Mouse (Mus musculus) embryo, embryonic 10 days (tissue): Measurements from ENCODE around the gene Scoc.
"Not testable (repeated sequence)": the region's sequence is repeated elsewhere in the genome, so short reads cannot be mapped to it uniquely, and the experiment has no call there.

Experiments used
- DNase-seq: peaks from one replicate; pipeline ENCODE4 v3.0.0-alpha.2; 2015; ENCODE audit warnings: low spot score

Scoc gene

DNA sequence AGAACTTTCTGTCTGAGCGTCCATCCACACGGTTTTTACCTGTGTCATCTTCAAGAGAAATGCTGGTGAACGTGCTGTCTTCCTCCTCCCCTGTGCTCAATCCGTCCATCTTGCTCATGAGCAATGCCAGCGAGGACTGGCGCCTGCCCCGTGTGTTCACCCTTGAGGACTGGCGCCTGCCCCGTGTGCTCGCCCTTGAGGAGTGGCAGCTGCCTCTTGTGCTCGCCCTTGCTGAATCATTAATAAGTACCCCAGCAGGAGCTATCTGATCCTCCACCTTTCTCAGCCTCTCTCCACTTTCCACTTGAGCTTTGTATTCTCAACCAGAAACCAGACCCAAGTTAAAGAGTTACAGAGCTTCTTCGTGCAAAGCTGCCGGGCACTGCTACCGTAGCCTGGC lies at the start of gene Scoc:
Scoc (minus strand) TSS at position 170 of the 400 bp plus-strand sequence.
- DNase-seq, result no peak

DNA sequence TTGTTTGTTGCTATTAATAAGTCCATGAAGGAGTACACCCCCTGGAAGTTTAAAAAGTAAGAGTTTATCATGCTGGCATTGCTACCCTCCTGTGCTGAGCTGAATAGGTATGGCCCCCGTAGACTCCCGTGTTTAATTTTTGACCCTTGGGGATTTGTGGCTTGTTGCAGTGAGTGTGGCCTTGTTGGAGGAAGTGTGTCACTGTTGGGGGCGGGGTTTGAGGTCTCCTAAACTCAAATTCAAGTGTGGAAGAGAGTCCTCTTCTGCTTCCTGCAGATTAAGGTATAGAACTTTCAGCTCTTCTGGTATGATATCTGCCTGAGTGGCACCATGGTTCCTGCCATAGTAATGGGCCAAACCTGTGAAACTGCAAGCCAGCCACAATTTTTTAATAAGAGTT lies 1.4 kb upstream of the Scoc start:
- no peak for DNase-seq

DNA sequence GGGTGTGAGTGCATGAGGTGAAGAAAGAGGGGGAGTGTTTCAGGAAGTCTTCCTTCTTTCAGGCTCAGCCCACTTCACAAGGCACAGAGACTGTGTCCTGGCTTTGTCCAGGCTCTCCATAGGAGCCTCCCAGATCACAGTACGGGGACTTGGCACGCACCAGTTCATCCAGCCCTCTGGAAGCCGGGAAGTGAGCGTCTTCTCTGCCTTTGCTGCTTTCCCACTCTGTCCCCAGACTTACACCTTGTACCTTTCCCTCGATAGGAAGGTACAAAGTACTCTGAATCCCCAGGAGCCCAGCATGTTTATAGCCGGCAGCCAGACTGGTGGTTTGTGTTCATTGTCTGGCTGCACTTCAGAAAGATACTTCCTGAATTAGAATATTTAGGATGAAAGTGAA lies 1.1 kb downstream of the Scoc start:
- no peak for DNase-seq

DNA sequence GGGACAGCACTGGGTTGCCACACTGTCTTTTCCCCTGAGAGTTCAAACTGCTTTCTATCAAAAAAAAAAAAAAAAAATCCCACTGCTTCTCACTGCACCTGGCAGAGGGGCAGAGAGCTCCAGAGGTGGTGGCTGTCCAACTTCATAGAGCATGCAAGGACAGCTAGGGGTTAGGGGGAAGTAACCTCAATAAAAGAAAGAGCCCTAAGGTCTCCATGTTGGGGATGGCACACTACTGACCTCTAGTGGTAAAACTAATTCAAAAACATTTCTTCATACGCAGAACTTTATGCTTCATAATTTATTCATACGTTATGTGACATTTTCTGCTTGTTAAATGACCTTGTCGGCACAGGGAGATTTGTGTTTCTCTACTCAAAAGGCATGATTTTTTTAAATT lies 7.1 kb downstream of the Scoc start:
- peak; percentile 61 for DNase-seq

GRCm38 (mm10) chr8:83449960-83450359 lies 8.2 kb downstream of the Scoc start:
- peak; percentile 58 for DNase-seq

DNA sequence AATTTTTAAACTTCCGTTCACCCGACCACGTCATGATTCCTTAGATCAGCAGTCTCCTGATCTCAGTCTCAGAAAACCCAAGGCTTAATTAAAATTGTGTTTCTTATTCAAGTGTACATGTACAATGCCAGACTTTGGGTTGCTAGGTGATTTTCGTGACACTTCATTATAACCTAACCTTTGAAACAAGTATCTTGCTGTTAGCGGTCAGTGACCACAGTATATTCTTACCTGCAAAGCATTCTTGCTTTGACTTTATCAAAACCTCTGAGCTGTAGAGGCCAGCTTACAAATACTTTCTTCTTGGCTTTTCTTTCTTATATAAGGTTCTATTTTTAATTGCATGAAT lies 15.2 kb downstream of the Scoc start:
- DNase-seq, result no peak

- peak; percentile 99 for DNase-seq
Measured at GRCm38 (mm10) chr8:83442243-83443051, 15.7 kb downstream of the Scoc start.

GRCm38 (mm10) chr8:83441656-83442242 lies 16.4 kb downstream of the Scoc start:
- DNase-seq, result peak; percentile 54

GRCm38 (mm10) chr8:83437077-83437476 lies 21.1 kb downstream of the Scoc start:
- no peak for DNase-seq

GRCm38 (mm10) chr8:83429071-83429524 lies 29.1 kb downstream of the Scoc start:
- DNase-seq, result no peak

DNA sequence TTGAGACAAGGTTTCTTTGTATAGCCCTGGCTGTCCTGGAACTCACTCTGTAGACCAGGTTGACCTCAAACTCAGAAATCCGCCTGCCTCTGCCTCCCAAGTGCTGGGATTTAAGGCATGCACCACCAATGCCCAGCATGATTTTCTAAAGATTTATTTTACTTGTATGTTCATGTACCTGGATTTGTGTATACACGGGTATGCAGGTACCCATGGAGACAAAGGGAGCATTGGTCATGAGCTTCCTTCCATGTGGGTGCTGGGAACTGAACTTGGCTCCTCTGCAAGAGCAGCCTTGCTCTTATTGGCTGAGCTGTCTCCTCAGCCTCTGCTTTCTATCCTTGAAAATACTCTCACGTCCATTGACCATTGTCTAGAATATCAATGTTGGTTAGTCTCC lies 29.6 kb downstream of the Scoc start:
- not testable (repeated sequence) for DNase-seq

DNA sequence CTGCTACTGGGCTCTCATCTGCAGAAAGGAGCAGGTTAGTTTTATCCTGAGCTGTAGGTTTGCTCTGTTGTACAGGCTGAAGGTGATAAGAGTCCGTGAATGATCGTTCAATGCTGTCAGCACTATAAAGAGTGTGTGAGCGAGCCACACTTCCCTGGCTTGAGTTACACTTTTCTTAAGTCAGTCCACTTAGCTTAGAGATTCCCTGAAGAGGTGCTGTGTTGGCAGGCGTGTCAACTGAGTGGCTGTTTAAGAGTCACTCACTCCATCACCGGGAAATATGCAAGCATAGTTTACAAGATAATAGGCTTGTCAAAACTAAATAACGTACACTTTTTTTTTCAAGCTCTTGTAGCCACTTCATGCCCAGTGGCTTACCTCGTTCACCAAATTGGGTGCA lies 31.2 kb downstream of the Scoc start:
- no peak for DNase-seq

GRCm38 (mm10) chr8:83426104-83426759 lies 32.0 kb downstream of the Scoc start:
- DNase-seq, result no peak

GRCm38 (mm10) chr8:83425202-83425601 lies 33.0 kb downstream of the Scoc start:
- no peak for DNase-seq

DNA sequence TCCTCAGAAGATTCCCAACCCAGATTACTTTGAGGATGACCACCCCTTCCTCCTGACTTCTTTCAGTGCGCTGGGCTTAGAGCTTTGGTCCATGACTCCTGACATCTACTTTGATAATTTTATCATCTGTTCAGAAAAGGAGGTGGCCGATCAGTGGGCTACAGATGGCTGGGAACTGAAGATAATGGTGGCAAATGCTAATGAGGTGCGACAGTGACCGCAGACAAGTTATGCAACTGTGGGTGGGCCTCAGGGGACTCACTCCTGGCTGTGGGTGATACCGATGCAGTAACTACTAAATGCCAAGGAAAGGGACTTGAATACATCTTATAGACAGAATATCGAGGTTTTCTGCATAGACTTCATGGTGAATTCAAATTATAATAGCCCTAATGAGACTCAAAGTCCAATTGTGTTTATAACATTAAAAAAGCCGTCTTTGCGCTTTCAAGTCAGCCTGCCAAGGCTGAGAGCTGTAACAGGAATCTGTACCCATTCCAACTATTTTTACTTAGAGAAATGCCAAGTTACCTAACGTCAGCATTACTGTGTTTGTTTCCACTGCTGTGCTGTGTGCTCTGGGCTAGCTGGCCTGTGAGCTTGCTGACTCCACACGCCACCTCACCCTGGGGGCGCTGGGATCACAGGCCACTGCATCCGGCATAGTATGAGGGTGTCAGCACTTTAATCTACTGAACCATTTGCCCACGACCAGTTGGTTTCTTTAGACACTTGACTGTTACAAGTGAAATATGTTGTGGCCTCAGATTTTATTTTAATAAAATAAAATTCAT lies 35.0 kb downstream of the Scoc start:
- DNase-seq, result no peak

DNA sequence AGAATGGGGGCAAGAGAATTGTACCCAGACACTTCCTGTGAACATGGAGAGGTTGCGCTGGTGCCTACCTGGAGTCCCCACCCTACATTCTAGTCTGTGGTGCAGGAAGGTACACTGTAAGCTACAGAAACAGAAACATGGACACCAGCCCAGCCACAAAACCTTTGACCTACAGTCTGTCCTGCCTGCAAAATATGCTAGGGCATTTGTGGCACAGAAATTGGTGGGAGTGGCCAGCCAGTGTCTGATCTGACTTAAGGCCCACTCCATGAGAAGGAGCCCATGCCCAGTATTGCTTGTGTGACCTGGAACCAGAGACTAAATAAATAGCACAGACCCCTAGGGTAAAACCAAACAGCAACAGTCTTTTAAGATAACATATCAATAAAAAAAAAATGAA lies 36.8 kb downstream of the Scoc start:
- no peak for DNase-seq

DNA sequence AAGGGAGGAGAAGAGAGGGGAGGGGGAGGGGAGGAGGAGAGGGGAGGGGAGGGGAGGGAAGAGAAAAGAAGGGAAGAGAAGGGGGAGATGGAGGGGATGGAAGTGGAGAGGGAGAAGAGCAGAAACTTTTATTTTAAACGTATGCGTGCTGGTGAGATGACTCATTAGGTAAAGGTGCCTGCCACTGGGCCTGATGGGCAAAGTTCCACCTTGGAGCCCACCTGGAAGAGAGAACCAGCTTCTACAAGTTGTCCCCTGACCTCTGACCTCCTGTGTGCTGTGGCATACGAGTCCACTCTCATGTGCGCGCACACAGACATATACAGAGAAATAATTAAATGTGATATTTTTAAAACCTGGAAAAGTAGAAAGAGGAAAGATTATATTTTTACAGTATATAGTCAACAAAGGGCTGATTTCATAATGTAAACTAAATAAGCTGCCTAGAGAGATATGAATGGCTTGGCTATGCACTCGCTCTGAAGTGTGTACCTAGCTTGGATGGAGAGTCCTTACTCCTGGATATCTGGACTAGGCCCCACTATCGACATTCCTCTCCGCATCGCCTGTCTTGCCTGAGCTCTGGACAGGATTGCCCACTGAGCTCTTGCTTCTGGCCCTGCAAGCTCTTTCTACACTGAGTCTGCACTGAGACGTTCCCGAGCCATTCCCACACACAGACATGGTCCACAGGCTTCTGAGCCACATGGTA lies 39.2 kb downstream of the Scoc start:
- DNase-seq, result no peak

DNA sequence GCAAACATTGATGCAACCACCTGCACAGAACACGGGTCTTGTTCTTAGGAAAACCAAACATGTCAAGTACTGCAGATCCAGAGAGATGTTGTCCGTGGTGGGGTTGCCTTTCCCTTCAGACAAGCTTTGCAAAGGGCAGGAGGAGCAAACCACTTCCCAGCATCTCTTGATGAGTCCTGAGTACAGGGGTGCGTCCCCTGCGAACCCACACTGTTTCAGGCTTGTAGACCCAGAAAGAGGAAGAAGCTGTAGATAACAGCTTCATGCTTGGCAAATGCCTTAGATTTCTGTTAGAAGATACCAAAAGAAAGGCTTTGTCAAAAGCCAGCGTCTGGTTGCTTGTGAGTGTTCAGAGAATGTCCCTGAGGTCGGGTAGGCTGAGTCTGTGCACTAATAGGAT lies 40.2 kb downstream of the Scoc start:
- no peak for DNase-seq

DNA sequence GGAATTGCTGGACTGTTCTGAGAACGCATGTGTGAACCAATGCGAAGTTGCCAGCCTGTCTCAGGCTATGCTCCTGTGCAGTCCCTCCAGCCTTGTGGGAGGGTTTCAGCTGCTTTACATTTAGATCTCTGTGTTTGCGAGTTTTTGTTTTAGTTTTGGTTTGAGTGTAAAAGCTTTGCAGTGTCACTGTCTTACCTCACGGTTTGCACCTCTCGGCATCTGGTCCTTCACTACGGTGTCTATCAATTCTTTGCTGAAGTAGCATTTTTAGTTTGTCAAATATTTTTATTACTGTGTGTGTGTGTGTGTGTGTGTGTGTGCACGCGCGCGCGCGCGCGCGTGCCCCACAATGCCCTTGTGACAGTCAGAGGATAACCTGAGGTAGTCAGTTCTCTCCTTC lies 41.3 kb downstream of the Scoc start:
- DNase-seq, result no peak

- DNase-seq, result no peak
Measured at GRCm38 (mm10) chr8:83408496-83408895, 49.7 kb downstream of the Scoc start.

DNA sequence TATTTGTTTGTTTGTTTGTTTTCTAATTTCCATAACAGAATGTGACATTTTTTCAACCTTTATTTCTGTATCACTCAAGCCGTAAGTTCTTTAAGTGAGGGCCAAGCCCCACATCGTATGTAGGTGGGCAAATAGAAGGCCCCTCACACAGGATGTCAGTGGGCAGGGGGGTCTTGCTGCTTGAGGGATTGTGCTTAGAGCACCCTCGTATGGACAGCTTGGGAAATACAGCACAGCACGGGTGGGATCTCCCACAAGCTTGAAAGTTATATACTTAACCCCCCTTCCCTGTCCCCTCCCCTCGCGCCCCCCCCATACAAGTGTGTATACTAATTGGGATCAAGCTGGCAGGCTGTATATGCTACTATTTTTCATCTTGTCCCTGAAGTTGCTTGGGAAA lies 51.4 kb downstream of the Scoc start:
- DNase-seq, result peak; percentile 61

DNA sequence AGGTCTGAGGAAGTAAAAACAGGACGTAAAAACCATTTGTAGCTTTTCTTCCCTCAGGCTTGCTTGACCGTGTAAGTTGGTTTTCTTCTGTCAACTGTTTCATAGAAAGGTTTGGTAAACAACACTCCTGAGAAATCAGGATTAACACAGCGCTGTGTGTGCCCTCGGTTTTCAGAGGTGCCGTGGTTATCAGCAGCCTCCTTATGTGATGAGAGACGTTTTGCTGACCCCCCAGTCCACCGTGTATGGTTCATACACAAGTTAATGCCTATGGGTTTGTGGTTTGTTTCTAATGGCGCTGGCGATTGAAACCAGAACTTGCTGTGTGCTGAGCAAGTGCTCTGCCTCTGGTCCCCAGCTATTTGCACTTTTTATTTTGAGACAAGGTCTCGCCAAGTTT lies 52.6 kb downstream of the Scoc start:
- no peak for DNase-seq
